Mouse (Mus musculus): ENCODE results near the gene Zg16. TPM values are rescaled to one million over a fixed set of nuclear protein-coding genes. Genes with fewer than 3 reads are reported as not detected.
"Not testable (repeated sequence)": the region's sequence is repeated elsewhere in the genome, so short reads cannot be mapped to it uniquely, and the experiment has no call there.

Gene Zg16
- not detected in 2 replicates for polyA plus RNA-seq (2014; fragmentation: Nextera tagmentation; extraction: Ambion mirVana)

DNA sequence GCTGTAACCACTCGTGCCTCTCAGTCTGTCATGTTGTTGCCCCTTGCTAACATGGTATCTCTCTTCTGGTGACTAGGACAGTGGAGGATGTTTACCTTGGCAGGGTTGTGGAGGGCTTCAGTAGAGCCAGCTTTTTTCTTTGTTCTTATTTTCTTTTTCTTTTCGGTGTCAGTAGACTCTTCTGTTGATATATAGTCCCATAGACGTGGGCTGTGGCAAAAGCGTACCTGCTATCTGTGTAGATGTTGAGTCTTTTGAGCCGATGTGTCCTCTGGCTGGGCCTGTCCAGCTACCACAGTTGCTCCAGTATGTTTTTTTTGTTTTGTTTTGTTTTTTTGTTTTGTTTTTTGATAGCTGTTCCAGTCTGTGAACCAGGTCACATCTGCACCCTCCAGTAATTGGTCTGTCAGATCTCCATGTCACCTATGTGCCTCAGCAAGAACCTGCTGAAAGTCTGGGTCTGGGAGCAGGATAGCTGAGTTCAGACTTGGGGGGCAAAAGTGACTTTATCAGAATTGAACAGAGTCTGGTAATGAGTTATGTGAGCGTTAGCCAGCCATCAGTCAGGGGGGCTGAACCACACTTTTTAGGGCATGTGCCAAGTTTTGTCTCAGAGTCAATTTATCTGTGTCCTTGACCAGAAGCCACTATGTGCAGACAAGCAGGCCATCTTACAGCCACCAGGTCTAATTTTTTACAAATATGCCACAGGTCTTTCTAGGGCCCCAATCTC lies at the start of gene Zg16:
Gene Zg16, minus strand, starts transcription at position 51 of the 733 bp plus-strand sequence.
- not testable (repeated sequence) for H3K36me3 ChIP-seq (ENCODE audit: control insufficient read depth, insufficient read depth, low read length); H3K9ac ChIP-seq (ENCODE audit: low read length); H3K27ac ChIP-seq (ENCODE audit: low read depth, low read length); H3K4me3 ChIP-seq (ENCODE audit: low read depth, low read length); DNase-seq (ENCODE audit: low spot score); H3K4me2 ChIP-seq (ENCODE audit: low read depth); H3K27me3 ChIP-seq (ENCODE audit: control insufficient read depth, insufficient read depth, low read length); ATAC-seq (ENCODE audit: insufficient read depth, low FRiP score, low TSS enrichment); H3K9me3 ChIP-seq (ENCODE audit: control insufficient read depth, low read length); H3K4me1 ChIP-seq (ENCODE audit: control insufficient read depth, insufficient read depth, low read length)
- WGBS, result 83% methylated on average over 6 of the region's 6 CpGs

DNA sequence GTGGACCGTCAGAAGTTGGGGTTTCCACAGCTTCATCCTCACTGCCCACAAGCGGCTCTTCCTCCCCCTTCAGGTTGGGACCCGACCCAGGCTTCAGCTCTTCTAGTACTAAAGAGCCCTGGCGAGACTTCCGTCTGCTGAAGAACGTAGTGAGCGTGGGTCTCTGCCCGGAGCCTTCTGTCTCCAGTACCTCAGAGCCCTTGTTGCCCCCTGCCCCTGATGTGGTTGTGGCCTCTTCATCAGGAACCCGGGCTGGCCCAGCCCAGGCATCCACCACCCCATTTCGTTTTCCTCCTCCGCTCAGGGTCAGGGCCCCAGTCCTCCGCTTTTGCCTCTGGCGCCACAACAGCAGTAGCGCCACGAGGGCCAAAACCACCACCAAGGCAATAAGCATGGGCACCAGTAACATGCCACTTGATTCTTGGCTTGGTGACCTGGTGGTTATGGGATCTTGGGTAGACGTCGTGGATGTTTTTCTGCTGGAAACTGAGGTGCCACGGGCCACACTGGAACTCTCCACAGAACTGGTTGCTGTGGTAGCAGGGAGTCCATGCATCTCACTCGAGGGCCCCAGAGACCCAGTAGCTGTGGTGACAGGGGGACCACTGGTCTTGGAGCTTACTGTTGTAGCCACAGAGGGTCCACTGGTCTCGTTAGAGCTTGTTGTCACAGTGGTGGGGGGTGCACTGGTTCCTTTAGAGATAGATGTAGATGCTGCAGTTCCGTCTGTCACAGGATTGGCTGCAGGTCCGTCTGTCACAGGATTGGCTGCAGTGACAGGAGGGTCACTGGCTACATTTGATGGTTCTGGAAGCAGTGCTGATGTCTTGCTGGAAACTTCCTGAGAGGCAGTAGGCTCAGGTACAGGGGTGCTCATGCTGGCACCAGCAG lies 49.3 kb upstream of the Zg16 start:
- 88% methylated on average over 22 of the region's 22 CpGs for WGBS
- Histone ChIP-seq H3K9ac (ENCODE audit: low read length) (no peak overlapping the region), H3K27ac (ENCODE audit: low read depth, low read length) (no peak overlapping the region), H3K9me3 (ENCODE audit: control insufficient read depth, low read length) (no peaks in the 10 kb centered on the region), H3K4me3 (ENCODE audit: low read depth, low read length) (no peak overlapping the region), H3K36me3 (ENCODE audit: control insufficient read depth, insufficient read depth, low read length) (no peaks in the 10 kb centered on the region), H3K27me3 (ENCODE audit: control insufficient read depth, insufficient read depth, low read length) (no peaks in the 10 kb centered on the region), H3K4me2 (ENCODE audit: low read depth) (no peak overlapping the region), H3K4me1 (ENCODE audit: control insufficient read depth, insufficient read depth, low read length) (no peaks in the 10 kb centered on the region)
- DNase-seq (ENCODE audit: low spot score) (no peak), ATAC-seq (ENCODE audit: insufficient read depth, low FRiP score, low TSS enrichment) (no peak)

DNA sequence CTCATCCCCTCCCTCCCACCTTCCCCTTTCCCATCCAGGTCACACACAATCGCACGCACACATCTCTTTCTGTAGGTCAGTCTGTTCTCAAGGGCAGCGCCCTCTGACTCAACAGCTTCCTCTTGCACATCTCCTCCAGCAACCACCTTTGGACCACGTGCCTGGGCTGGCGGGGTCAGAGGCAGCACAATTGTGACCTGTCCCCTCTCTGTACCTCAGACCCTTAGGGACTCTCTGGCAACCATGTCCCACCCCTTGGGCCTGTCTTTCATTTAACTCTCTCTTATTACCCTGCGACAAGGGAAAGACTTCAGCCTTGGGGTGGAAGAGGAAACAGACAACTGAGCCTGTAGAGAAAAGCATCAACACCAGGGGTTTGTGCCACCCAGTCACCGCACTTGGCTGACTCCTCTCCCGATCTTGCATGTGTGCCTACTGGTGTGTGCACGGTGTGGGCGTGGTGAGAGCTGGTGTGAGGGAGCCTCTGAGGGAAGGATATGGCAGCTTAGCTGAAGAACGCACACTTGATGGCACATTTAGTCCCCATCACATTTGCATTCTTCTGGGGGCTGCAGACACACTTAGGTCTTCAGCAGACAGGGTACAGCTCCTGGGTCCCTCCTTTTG lies 47.8 kb upstream of the Zg16 start:
- Histone ChIP-seq H3K36me3 (ENCODE audit: control insufficient read depth, insufficient read depth, low read length) (no peaks in the 10 kb centered on the region), H3K4me2 (ENCODE audit: low read depth) (no peak overlapping the region), H3K27me3 (ENCODE audit: control insufficient read depth, insufficient read depth, low read length) (no peaks in the 10 kb centered on the region), H3K4me3 (ENCODE audit: low read depth, low read length) (no peak overlapping the region), H3K9me3 (ENCODE audit: control insufficient read depth, low read length) (no peaks in the 10 kb centered on the region), H3K27ac (ENCODE audit: low read depth, low read length) (no peak overlapping the region), H3K4me1 (ENCODE audit: control insufficient read depth, insufficient read depth, low read length) (no peaks in the 10 kb centered on the region), H3K9ac (ENCODE audit: low read length) (no peak overlapping the region)
- no peak for DNase-seq (ENCODE audit: low spot score)
- ATAC-seq (ENCODE audit: insufficient read depth, low FRiP score, low TSS enrichment), result no peak
- WGBS, result 82% methylated on average over 11 of the region's 11 CpGs

DNA sequence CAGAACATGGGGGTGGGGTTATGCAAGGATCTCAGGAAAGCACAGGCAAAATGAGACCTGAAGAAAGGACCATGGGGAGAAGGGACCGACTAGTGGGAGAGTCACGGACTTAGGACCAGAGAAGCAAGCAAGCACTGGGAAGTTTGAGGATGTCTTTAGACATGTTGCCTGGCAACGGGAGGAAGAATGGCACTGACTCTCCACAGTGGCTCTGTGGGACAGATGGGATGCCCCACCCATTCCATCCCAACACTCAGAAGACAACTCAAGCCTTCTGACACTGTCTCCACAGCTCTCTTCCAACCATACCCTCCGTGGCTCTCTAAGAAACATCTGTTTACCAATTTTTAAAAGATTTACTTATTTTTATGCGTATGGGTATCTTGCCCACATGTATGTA lies 46.0 kb upstream of the Zg16 start:
- no peak overlapping the region for H3K9ac ChIP-seq (ENCODE audit: low read length)
- H3K4me3 ChIP-seq (ENCODE audit: low read depth, low read length), result no peak overlapping the region
- H3K9me3 ChIP-seq (ENCODE audit: control insufficient read depth, low read length), result no peaks in the 10 kb centered on the region
- ATAC-seq (ENCODE audit: insufficient read depth, low FRiP score, low TSS enrichment) (no peak), DNase-seq (ENCODE audit: low spot score) (no peak)
- 58% methylated on average over 5 of the region's 5 CpGs for WGBS
- no peaks in the 10 kb centered on the region for H3K4me1 ChIP-seq (ENCODE audit: control insufficient read depth, insufficient read depth, low read length)
- H3K27ac ChIP-seq (ENCODE audit: low read depth, low read length), result no peak overlapping the region
- H3K27me3 ChIP-seq (ENCODE audit: control insufficient read depth, insufficient read depth, low read length), result no peaks in the 10 kb centered on the region
- no peaks in the 10 kb centered on the region for H3K36me3 ChIP-seq (ENCODE audit: control insufficient read depth, insufficient read depth, low read length)
- H3K4me2 ChIP-seq (ENCODE audit: low read depth), result no peak overlapping the region

DNA sequence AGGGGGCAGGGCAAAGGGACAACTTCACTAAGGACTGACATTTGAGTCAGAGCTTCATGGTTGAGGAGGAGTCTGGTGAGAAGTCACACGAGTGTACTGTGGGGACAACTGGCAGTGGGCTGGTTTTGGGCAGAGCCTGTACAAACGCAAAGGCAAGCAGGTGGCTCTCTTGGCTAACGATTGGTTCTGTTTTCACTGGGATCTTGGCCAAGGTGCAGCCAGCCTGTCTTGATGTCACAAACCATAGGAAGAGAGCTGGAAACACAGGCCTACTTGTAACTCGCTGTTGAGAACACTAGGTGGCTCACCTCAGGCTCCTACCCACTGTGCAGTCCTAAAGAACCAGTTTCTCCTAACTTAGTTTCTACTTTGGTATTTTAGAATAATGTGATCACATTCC lies 42.5 kb upstream of the Zg16 start:
- DNase-seq (ENCODE audit: low spot score), result peak; percentile 36
- 25% methylated on average over 4 of the region's 4 CpGs for WGBS

DNA sequence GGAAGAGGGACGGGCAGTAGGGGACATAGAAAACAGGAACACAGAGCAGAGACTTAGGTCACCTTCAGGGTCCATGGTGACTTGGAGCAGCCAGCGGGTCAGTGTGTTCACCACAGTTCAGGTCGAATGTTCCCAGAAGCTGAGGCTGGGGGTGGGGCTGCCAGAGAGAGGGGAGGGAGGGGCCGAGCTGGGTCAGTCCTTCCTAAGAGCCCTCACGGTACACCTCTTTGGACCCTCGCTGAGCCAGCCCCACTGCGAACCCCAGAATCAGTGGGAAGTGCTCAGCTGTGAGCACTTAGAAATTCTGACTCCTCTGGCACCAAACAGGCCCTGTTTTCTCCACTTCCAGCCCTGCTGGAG lies 34.8 kb upstream of the Zg16 start, which contains the start of gene Qprt:
Gene Qprt, minus strand, starts transcription at position 316 of the 360 bp plus-strand sequence.
- H3K4me1 ChIP-seq (ENCODE audit: control insufficient read depth, insufficient read depth, low read length), result peaks cover 4% of the 10 kb centered on the region; the same call in 1 of the 2 replicates
- H3K27me3 ChIP-seq (ENCODE audit: control insufficient read depth, insufficient read depth, low read length), result peaks cover 12% of the 10 kb centered on the region

More for the DNA sequence above, 42.5 kb upstream of the Zg16 start:
- Histone ChIP-seq H3K4me2 (ENCODE audit: low read depth) (no peak overlapping the region), H3K9ac (ENCODE audit: low read length) (no peak overlapping the region), H3K4me3 (ENCODE audit: low read depth, low read length) (no peak overlapping the region), H3K4me1 (ENCODE audit: control insufficient read depth, insufficient read depth, low read length) (no peaks in the 10 kb centered on the region), H3K9me3 (ENCODE audit: control insufficient read depth, low read length) (no peaks in the 10 kb centered on the region), H3K36me3 (ENCODE audit: control insufficient read depth, insufficient read depth, low read length) (no peaks in the 10 kb centered on the region), H3K27ac (ENCODE audit: low read depth, low read length) (no peak overlapping the region), H3K27me3 (ENCODE audit: control insufficient read depth, insufficient read depth, low read length) (no peaks in the 10 kb centered on the region)
- ATAC-seq (ENCODE audit: insufficient read depth, low FRiP score, low TSS enrichment), result no peak

DNA sequence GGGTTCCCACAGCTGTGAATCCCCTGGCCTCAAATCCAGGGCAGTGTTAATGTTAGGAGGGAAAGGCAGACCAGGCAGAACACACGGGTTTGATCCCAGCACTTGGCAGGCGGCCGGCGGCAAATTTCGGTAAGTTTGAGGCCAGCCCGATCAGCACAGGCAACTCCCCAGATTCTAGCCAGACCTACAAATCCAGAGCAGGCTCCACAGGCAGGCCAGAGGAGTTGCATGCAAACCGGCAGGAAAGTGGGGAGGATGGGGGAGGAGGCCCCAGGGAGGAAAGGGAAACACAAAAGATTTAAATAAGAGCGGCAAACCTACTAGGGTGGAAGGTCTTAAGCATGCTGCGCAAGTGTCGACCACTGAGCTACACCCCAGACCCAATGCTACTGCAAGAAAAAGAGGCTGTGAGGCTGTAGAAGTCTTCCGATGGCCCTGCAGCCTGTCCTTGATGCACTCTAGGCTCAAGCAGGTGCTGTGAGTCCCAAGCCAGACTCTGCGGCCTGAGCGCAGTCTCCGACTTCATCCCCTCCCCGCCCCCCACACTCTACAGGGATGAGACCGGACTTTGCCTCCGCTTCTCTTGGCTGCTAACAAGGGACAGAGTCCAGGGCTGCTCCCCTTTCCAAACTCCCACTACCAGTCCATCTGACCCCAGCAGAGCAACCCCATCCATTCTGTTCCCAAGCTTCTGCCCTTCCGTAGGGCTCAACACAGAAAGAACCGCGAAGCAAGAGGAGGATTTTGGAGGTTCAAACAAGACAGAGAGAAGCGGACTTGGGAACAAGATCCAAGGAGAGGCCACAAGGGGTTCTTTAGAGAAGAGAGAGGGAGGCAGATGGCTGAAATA lies 34.2 kb upstream of the Zg16 start:
- Histone ChIP-seq H3K4me1 (ENCODE audit: control insufficient read depth, insufficient read depth, low read length) (peaks cover 4% of the 10 kb centered on the region; the same call in 1 of the 2 replicates), H3K4me3 (ENCODE audit: low read depth, low read length) (0 out of 2 replicates have a peak overlapping the region, but pooled peaks have one; percentile 13), H3K36me3 (ENCODE audit: control insufficient read depth, insufficient read depth, low read length) (no peaks in the 10 kb centered on the region), H3K9me3 (ENCODE audit: control insufficient read depth, low read length) (no peaks in the 10 kb centered on the region), H3K27me3 (ENCODE audit: control insufficient read depth, insufficient read depth, low read length) (peaks cover 12% of the 10 kb centered on the region), H3K27ac (ENCODE audit: low read depth, low read length) (no peak overlapping the region), H3K9ac (ENCODE audit: low read length) (peak overlapping the region; percentile 44), H3K4me2 (ENCODE audit: low read depth) (peak overlapping the region; percentile 26)
- DNase-seq (ENCODE audit: low spot score) (peak; percentile 33), ATAC-seq (ENCODE audit: insufficient read depth, low FRiP score, low TSS enrichment) (no peak)
- 8% methylated on average over 21 of the region's 21 CpGs for WGBS

More for the DNA sequence above, 34.8 kb upstream of the Zg16 start, which contains the start of gene Qprt:
- Histone ChIP-seq H3K27ac (ENCODE audit: low read depth, low read length) (no peak within 1 kb of the TSS), H3K36me3 (ENCODE audit: control insufficient read depth, insufficient read depth, low read length) (no peaks in the 10 kb centered on the region), H3K9ac (ENCODE audit: low read length) (peak within 1 kb of the TSS; percentile 44), H3K4me3 (ENCODE audit: low read depth, low read length) (peak within 1 kb of the TSS; percentile 13; the same call in 1 of the 2 replicates), H3K4me2 (ENCODE audit: low read depth) (peak within 1 kb of the TSS; percentile 26), H3K9me3 (ENCODE audit: control insufficient read depth, low read length) (no peaks in the 10 kb centered on the region)
- WGBS, result 7% methylated on average over 7 of the region's 7 CpGs
- ATAC-seq (ENCODE audit: insufficient read depth, low FRiP score, low TSS enrichment) (no peak), DNase-seq (ENCODE audit: low spot score) (no peak)

All from neural tube, embryonic 11.5 days (tissue).